Mouse (Mus musculus): Measurements from ENCODE around the gene Il22. TPM values are rescaled to one million over a fixed set of nuclear protein-coding genes. Genes with fewer than 3 reads are reported as not detected.

Il22 gene
- not detected for total RNA-seq (2023)

DNA sequence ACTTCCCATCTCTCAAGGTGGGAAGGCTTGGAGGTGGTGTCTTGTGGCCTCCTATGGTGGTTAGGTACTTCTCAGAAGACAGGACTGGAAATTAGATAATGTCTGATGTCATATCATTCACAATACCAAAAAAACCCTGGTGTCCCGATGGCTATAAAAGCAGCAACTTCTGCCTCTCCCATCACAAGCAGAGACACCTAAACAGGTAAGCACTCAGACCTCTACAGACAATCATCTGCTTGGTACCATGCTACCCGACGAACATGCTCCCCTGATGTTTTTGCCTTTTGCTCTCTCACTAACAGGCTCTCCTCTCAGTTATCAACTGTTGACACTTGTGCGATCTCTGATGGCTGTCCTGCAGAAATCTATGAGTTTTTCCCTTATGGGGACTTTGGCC, at the start of gene Il22:
TSS of gene Il22 (plus strand) at position 301 of the 400 bp plus-strand sequence.

DNA sequence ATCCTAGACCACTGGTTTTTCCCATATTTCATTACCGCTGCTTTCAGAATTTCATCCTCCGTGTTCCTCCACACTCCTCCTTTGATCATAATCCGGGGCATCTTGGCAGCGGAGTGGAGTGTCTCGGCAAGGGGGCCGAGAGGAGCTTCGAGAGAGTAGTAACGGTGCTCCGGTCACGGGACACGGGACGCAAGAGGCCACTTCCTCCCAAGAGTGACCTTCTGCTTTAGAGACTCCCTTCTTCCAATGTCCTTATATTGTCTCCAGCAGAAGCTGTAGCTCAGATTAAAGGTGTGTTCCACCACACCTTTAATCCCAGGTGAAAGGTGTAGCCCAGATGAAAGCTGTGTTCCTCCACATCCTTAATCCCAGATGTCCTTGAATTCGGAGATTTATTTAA, 35.9 kb downstream of the Il22 start, which contains the start of gene Gm32717:
TSS of gene Gm32717 (minus strand) at position 101 of the 400 bp plus-strand sequence.

DNA sequence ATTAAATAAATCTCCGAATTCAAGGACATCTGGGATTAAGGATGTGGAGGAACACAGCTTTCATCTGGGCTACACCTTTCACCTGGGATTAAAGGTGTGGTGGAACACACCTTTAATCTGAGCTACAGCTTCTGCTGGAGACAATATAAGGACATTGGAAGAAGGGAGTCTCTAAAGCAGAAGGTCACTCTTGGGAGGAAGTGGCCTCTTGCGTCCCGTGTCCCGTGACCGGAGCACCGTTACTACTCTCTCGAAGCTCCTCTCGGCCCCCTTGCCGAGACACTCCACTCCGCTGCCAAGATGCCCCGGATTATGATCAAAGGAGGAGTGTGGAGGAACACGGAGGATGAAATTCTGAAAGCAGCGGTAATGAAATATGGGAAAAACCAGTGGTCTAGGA, 53.6 kb downstream of the Il22 start, which contains the start of gene Gm32802:
TSS of gene Gm32802 (plus strand) at position 301 of the 400 bp plus-strand sequence.

Other genes with a start within 250 kb of the Il22 start
- gene Mdm1, start 63.1 kb upstream of the Il22 start, total RNA-seq (2023), result 10 to 100 TPM; 12.1 to 14.7 TPM
- gene Gm32717, start 35.8 kb downstream of the Il22 start, total RNA-seq (2023), result under 1 TPM; 0.37 to 0.62 TPM
- under 1 TPM; 0.37 to 0.62 TPM for gene Gm32802, start 53.7 kb downstream of the Il22 start, total RNA-seq (2023)
- gene Iltifb, start 90.1 kb downstream of the Il22 start, total RNA-seq (2023), result not detected
- gene Gm9040, start 122.0 kb downstream of the Il22 start, total RNA-seq (2023), result not detected
- not detected for gene Gm9044, start 127.5 kb downstream of the Il22 start, total RNA-seq (2023)
- gene Gm9045, start 132.9 kb downstream of the Il22 start, total RNA-seq (2023), result not detected
- gene Gm9046, start 138.3 kb downstream of the Il22 start, total RNA-seq (2023), result not detected
- not detected for gene Gm9048, start 143.7 kb downstream of the Il22 start, total RNA-seq (2023)
- not detected for gene Gm9049, start 149.2 kb downstream of the Il22 start, total RNA-seq (2023)
- not detected for gene Ifng, start 236.1 kb downstream of the Il22 start, total RNA-seq (2023)